In genomic region chr11:97302231-97302781, GRCm38 (mm10) we compare ENCODE assay signal across 9 mouse cellular contexts. TPM values are rescaled to one million over a fixed set of nuclear protein-coding genes. Genes with fewer than 3 reads are reported as not detected.
DNase-seq lines count a peak whose midpoint lies in the region; ATAC-seq and TF ChIP-seq lines count a peak whose summit lies in the region.
"Had no signal": no experiment of that assay in that cellular context is flagged by ENCODE, and none has a peak within 500 bp of the region (broad histone marks: within the 10 kb centered on the region; RNA-seq: fewer than 3 reads in every experiment).

No protein-coding gene starts in this region.

- H3K27ac ChIP-seq in hindbrain, postnatal 0 days, result 0 out of 2 replicates have a peak overlapping the region, but pooled peaks have one; percentile 22
- no peak overlapping the region for H3K27ac ChIP-seq in hindbrain, embryonic 12.5 days
- 0 out of 2 replicates have a peak overlapping the region, but pooled peaks have one; percentile 41 for H3K27ac ChIP-seq in heart, embryonic 11.5 days (ENCODE audit: low read depth, low read length)
- no peak overlapping the region for H3K27ac ChIP-seq in thymus, adult 2 months (ENCODE audit: control insufficient read depth, insufficient read depth, low read length)
- H3K27ac ChIP-seq: neural tube, embryonic 12.5 days had no signal

- no peak overlapping the region for H3K9ac ChIP-seq in hindbrain, postnatal 0 days (replicated peaks; ENCODE audit: low read length)
- no peak overlapping the region for H3K9ac ChIP-seq in hindbrain, embryonic 12.5 days
- H3K9ac ChIP-seq in heart, embryonic 11.5 days (ENCODE audit: low read depth, low read length), result no peak overlapping the region
- H3K9ac ChIP-seq: neural tube, embryonic 12.5 days had no signal

- H3K4me3 ChIP-seq in hindbrain, postnatal 0 days (ENCODE audit: low read length), result no peak overlapping the region
- H3K4me3 ChIP-seq in hindbrain, embryonic 12.5 days, result no peak overlapping the region
- H3K4me3 ChIP-seq in heart, embryonic 11.5 days (ENCODE audit: low read depth, low read length), result no peak overlapping the region
- no peak overlapping the region for H3K4me3 ChIP-seq in thymus, adult 2 months (ENCODE audit: control insufficient read depth, insufficient read depth, low read length)
- H3K4me3 ChIP-seq: neural tube, embryonic 12.5 days had no signal

- 25% methylated on average over 7 of the region's 7 CpGs for WGBS in hindbrain, postnatal 0 days
- WGBS in hindbrain, embryonic 12.5 days, result 45% methylated on average over 7 of the region's 7 CpGs
- 30% methylated on average over 7 of the region's 7 CpGs for WGBS in heart, embryonic 11.5 days (ENCODE audit: insufficient replicate concordance)
- WGBS in thymus, adult 2 months, result 84% methylated on average over 7 of the region's 7 CpGs

- H3K36me3 ChIP-seq in hindbrain, postnatal 0 days (ENCODE audit: insufficient read depth, low read length), result no peaks in the 10 kb centered on the region
- H3K36me3 ChIP-seq in hindbrain, embryonic 12.5 days, result no peaks in the 10 kb centered on the region
- no peaks in the 10 kb centered on the region for H3K36me3 ChIP-seq in heart, embryonic 11.5 days (ENCODE audit: control insufficient read depth, insufficient read depth, low read length)
- H3K36me3 ChIP-seq in thymus, adult 2 months (ENCODE audit: control insufficient read depth, insufficient read depth, low read length), result no peaks in the 10 kb centered on the region
- H3K36me3 ChIP-seq: neural tube, embryonic 12.5 days had no signal

- peak; percentile 52 for DNase-seq in hindbrain, postnatal 0 days (ENCODE audit: low spot score)
- DNase-seq in NIH3T3 (ENCODE audit: low read depth), result peak; percentile 93
- peak; percentile 80 to 91 for DNase-seq in lung, adult 18-20 months
- DNase-seq in spleen, adult 12 weeks (ENCODE audit: low spot score), result no peak
- no peak for DNase-seq in thymus, adult 2 months
- no peak for DNase-seq in cerebellum, adult 8-10 months

- H3K4me2 ChIP-seq in hindbrain, postnatal 0 days (ENCODE audit: low read depth, low read length), result no peak overlapping the region
- no peak overlapping the region for H3K4me2 ChIP-seq in hindbrain, embryonic 12.5 days (replicated peaks)
- no peak overlapping the region for H3K4me2 ChIP-seq in heart, embryonic 11.5 days
- H3K4me2 ChIP-seq: neural tube, embryonic 12.5 days had no signal

- no peaks in the 10 kb centered on the region for H3K27me3 ChIP-seq in hindbrain, postnatal 0 days (ENCODE audit: insufficient read depth, low read length)
- no peaks in the 10 kb centered on the region for H3K27me3 ChIP-seq in hindbrain, embryonic 12.5 days
- H3K27me3 ChIP-seq in heart, embryonic 11.5 days (ENCODE audit: control insufficient read depth, insufficient read depth, low read length), result no peaks in the 10 kb centered on the region
- no peaks in the 10 kb centered on the region for H3K27me3 ChIP-seq in thymus, adult 2 months (ENCODE audit: control insufficient read depth, insufficient read depth, low read length)
- H3K27me3 ChIP-seq: neural tube, embryonic 12.5 days had no signal

- TF ChIP-seq POLR2A in thymus, adult 2 months (IDR thresholded peaks at IDR 0.05; ENCODE audit: control insufficient read depth, extremely low read depth, insufficient read depth, low read length, poor library complexity), result no peak

- no peaks in the 10 kb centered on the region for H3K4me1 ChIP-seq in hindbrain, postnatal 0 days (ENCODE audit: insufficient read depth, low read length)
- no peaks in the 10 kb centered on the region for H3K4me1 ChIP-seq in hindbrain, embryonic 12.5 days
- peaks cover 6% of the 10 kb centered on the region; the same call in 1 of the 2 replicates for H3K4me1 ChIP-seq in heart, embryonic 11.5 days (ENCODE audit: control insufficient read depth, insufficient read depth, low read length)
- peaks cover 6% of the 10 kb centered on the region for H3K4me1 ChIP-seq in thymus, adult 2 months (replicated peaks; ENCODE audit: control insufficient read depth, insufficient read depth, low read length)
- H3K4me1 ChIP-seq: neural tube, embryonic 12.5 days had no signal

- no peaks in the 10 kb centered on the region for H3K9me3 ChIP-seq in hindbrain, postnatal 0 days (ENCODE audit: low read length)
- H3K9me3 ChIP-seq in hindbrain, embryonic 12.5 days (replicated peaks), result no peaks in the 10 kb centered on the region
- H3K9me3 ChIP-seq in heart, embryonic 11.5 days (replicated peaks; ENCODE audit: control insufficient read depth, low read length), result no peaks in the 10 kb centered on the region
- H3K9me3 ChIP-seq: neural tube, embryonic 12.5 days had no signal

- peak; percentile 32; the same call in 1 of the 2 replicates for ATAC-seq in hindbrain, postnatal 0 days
- no peak for ATAC-seq in hindbrain, embryonic 12.5 days (ENCODE audit: low FRiP score)
- no peak for ATAC-seq in heart, embryonic 11.5 days (replicated peaks; ENCODE audit: insufficient number of reproducible peaks, low FRiP score, low TSS enrichment)

- TF ChIP-seq CTCF in hindbrain, postnatal 0 days (IDR thresholded peaks at IDR 0.05; ENCODE audit: low read depth), result no peak
- no peak for TF ChIP-seq CTCF in thymus, adult 2 months (IDR thresholded peaks at IDR 0.05; ENCODE audit: borderline replicate concordance, control insufficient read depth, extremely low read depth, insufficient read depth, low read length, poor library complexity)

RNA-seq across cellular contexts. Expression of gene Mrpl45, which starts 13.2 kb away (rescaled TPM):
- total RNA-seq in hindbrain, postnatal 0 days (2014; rRNA removed), result 21.2 and 22.5 TPM in 2 replicates
- 35.1 and 39.5 TPM in 2 replicates for polyA plus RNA-seq in hindbrain, postnatal 0 days (2015; fragmentation: Nextera tagmentation; extraction: Ambion mirVana)
- polyA plus RNA-seq in hindbrain, embryonic 12.5 days (2016; fragmentation: Nextera tagmentation; extraction: Ambion mirVana), result 44.9 and 45.6 TPM in 2 replicates
- polyA plus RNA-seq in heart, embryonic 11.5 days (2014; fragmentation: Nextera tagmentation; extraction: Ambion mirVana), result 64.2 and 70.3 TPM in 2 replicates
- polyA plus RNA-seq in thymus, adult 2 months (2012; rRNA removed), result 13.2 and 14.1 TPM in 2 replicates

RNA-seq across cellular contexts. Expression of gene Npepps, which starts 21.9 kb away (rescaled TPM):
- 35.0 and 69.2 TPM in 2 replicates for total RNA-seq in hindbrain, postnatal 0 days (2014; rRNA removed)
- 99.8 and 102 TPM in 2 replicates for polyA plus RNA-seq in hindbrain, postnatal 0 days (2015; fragmentation: Nextera tagmentation; extraction: Ambion mirVana)
- 119 and 133 TPM in 2 replicates for polyA plus RNA-seq in hindbrain, embryonic 12.5 days (2016; fragmentation: Nextera tagmentation; extraction: Ambion mirVana)
- 78.0 and 79.8 TPM in 2 replicates for polyA plus RNA-seq in heart, embryonic 11.5 days (2014; fragmentation: Nextera tagmentation; extraction: Ambion mirVana)
- polyA plus RNA-seq in thymus, adult 2 months (2012; rRNA removed), result 36.9 and 42.9 TPM in 2 replicates

RNA-seq across cellular contexts. Expression of gene Gpr179, which starts 49.6 kb away (rescaled TPM):
- 1.8 and 1.9 TPM in 2 replicates for total RNA-seq in hindbrain, postnatal 0 days (2014; rRNA removed)
- polyA plus RNA-seq in hindbrain, postnatal 0 days (2015; fragmentation: Nextera tagmentation; extraction: Ambion mirVana), result 0.61 and 1.0 TPM in 2 replicates
- polyA plus RNA-seq in hindbrain, embryonic 12.5 days (2016; fragmentation: Nextera tagmentation; extraction: Ambion mirVana), result 0.17 and 0.22 TPM in 2 replicates
- 0.01 TPM in 1 of 2 replicates, not detected in the other for polyA plus RNA-seq in heart, embryonic 11.5 days (2014; fragmentation: Nextera tagmentation; extraction: Ambion mirVana)
- polyA plus RNA-seq in thymus, adult 2 months (2012; rRNA removed), result 0.54 and 0.70 TPM in 2 replicates

Comparison
In these comparisons a context has a peak if more than half of its experiments do, and no peak if none do; other contexts are left out.
1. H3K27ac ChIP-seq: peak in hindbrain, postnatal 0 days (single experiment) and heart, embryonic 11.5 days (single experiment); none in hindbrain, embryonic 12.5 days (single experiment) and thymus, adult 2 months (single experiment).
2. DNase-seq: peak in hindbrain, postnatal 0 days (single experiment), NIH3T3 (single experiment) and lung, adult 18-20 months (2 of 2); none in spleen, adult 12 weeks (single experiment), thymus, adult 2 months (single experiment) and cerebellum, adult 8-10 months (single experiment).